Mouse (Mus musculus): Measurements from ENCODE around the gene Map3k5. TPM values are rescaled to one million over a fixed set of nuclear protein-coding genes. Genes with fewer than 3 reads are reported as not detected.

Gene Map3k5
- polyA plus RNA-seq, 1 experiment from 2014 or later: 0.82 TPM

DNA sequence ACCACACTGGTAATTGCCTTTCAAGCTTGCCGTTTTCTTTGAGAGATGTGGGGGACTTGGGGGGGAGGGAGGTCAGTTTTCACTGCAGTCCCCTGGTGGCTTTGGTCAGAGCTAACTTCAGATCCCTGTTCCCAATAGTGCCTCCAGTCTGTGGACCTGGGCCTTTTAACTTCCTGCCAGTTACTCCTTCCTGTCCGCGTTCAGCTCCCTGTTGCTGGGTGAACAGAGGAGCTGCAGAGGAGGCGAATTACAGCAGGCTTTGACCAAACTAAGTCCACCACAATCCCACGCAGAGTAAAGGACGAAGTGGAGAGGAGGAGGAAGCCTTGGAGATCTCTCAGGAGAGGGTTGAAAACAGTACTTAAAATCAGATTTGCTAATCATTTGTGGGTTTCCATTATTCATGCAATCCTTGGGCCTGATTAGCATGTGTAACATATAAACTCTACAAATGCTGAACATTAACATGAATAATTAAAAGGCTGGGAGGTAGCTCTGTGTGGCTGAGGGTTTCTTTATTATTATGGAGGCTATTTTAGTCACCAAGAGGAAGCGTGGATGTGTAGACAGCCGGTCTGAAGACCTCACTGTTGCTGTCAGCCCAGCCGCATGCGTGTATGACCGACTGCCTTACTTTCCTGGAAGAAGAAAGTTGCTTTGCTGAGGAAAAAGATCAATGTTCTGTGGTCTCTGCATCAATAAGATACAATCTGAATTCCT lies 247.6 kb downstream of the Map3k5 start:
- Histone ChIP-seq H3K27me3 (no peaks in the 10 kb centered on the region), H3K4me3 (no peak overlapping the region), H3K4me1 (peaks cover 3% of the 10 kb centered on the region), H3K27ac (replicated peaks) (no peak overlapping the region), H3K9me3 (no peaks in the 10 kb centered on the region), H3K36me3 (no peaks in the 10 kb centered on the region), H3K9ac (replicated peaks) (no peak overlapping the region), H3K4me2 (replicated peaks) (no peak overlapping the region)
- 58% methylated on average over 11 of the region's 11 CpGs for WGBS
- ATAC-seq (ENCODE audit: low FRiP score, low read depth): no peak

DNA sequence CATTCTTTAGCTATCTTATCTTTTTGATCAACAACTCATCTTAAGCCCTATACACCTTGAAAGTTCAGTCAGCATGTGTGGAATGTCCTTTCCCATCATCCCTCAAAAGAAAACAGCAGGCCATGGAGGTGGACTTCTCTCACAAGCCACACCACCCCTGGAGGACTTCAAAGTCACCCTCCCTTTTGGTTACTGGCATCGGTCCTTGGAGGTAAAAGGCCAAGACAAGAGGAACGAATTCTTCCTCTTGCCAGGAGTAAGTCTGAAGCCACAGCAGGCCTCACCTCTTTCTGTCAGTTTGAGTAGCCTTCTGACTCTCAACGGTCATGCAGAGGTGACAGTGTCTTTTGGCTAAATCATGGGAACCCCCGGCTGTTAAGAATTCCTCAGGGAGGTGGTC lies 250.1 kb downstream of the Map3k5 start:
- H3K27ac ChIP-seq (replicated peaks): no peak overlapping the region
- H3K9ac ChIP-seq (replicated peaks): no peak overlapping the region
- H3K9me3 ChIP-seq: no peaks in the 10 kb centered on the region
- no peaks in the 10 kb centered on the region for H3K27me3 ChIP-seq
- H3K4me3 ChIP-seq: no peak overlapping the region
- H3K36me3 ChIP-seq: no peaks in the 10 kb centered on the region
- peaks cover 3% of the 10 kb centered on the region for H3K4me1 ChIP-seq
- no peak overlapping the region for H3K4me2 ChIP-seq (replicated peaks)
- ATAC-seq (ENCODE audit: low FRiP score, low read depth): no peak
- WGBS: 85% methylated on average over 4 of the region's 4 CpGs

DNA sequence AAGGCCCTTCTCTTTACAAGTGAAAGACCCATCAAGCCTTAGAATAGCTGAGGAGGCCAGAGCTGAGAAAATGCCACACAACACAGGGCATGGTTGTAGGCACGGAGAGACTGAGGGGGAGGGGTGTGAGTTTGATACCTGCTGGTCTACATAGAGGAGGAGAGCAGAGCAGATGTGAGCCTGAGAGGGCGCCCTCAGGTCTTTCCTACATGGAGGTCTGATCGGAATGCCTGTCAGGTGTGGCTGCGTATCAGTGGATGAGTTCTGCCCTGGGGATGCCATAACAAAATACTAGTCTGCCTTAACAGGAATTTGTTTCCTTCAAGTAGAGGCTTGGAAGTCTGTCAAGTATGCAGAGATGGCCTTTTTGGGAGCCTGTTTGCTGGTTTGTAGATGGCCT lies 251.0 kb downstream of the Map3k5 start:
- no peak overlapping the region for H3K9ac ChIP-seq (replicated peaks)
- H3K36me3 ChIP-seq: no peaks in the 10 kb centered on the region
- peaks cover 3% of the 10 kb centered on the region for H3K4me1 ChIP-seq
- no peak overlapping the region for H3K27ac ChIP-seq (replicated peaks)
- H3K4me3 ChIP-seq: no peak overlapping the region
- WGBS: 84% methylated on average over 4 of the region's 4 CpGs
- H3K4me2 ChIP-seq (replicated peaks): no peak overlapping the region
- no peaks in the 10 kb centered on the region for H3K27me3 ChIP-seq
- no peaks in the 10 kb centered on the region for H3K9me3 ChIP-seq
- ATAC-seq (ENCODE audit: low FRiP score, low read depth): no peak

DNA sequence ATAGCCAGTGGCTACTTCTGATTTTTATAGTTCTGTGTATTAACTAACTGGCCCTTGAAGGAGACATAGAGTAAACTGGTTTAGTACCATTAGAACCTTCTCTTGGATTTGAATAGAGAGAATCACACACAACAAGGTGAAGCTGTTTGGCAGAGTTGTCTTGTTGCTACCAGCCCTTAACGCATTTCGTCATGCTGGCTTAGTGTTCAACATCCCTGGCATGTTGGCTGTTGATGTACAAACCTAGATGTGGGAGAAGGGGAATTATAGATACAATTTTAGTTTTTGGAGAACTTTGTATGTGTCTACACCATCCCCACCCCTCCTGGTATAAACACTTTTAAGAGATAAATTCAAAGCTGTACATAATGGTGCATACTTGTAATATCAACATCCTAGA lies 251.5 kb downstream of the Map3k5 start:
- Histone ChIP-seq H3K9me3 (no peaks in the 10 kb centered on the region), H3K4me1 (peaks cover 3% of the 10 kb centered on the region), H3K36me3 (no peaks in the 10 kb centered on the region), H3K4me3 (no peak overlapping the region), H3K27ac (replicated peaks) (no peak overlapping the region), H3K4me2 (replicated peaks) (no peak overlapping the region), H3K9ac (replicated peaks) (no peak overlapping the region), H3K27me3 (no peaks in the 10 kb centered on the region)
- 96% methylated on average over 2 of the region's 2 CpGs for WGBS
- no peak for ATAC-seq (ENCODE audit: low FRiP score, low read depth)

DNA sequence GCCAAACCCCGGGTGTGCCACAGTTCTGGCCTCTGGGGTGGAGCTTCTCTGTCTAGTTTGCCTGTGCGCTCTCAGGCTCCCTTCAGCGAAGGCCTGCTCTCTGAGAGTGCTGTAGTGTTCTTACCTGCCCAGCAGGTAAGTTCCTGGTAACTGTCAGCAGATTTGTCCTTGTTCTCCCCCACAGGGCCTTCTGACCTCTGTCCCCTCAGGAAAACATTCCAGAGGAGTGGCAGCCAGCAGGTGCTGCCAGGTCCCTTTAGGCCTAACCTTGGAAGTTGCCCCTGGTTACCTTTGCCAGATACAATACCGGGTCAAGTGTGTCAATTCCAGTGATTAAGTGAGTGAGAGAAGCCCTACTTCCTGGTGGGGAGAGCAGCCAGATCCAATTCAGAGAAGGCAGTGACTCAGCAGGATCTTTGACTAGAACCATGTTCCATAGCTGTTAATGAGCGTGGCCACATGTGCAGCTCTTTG lies 252.6 kb downstream of the Map3k5 start:
- no peak for ATAC-seq (ENCODE audit: low FRiP score, low read depth)
- H3K9ac ChIP-seq (replicated peaks): no peak overlapping the region
- WGBS: 82% methylated on average over 5 of the region's 5 CpGs

DNA sequence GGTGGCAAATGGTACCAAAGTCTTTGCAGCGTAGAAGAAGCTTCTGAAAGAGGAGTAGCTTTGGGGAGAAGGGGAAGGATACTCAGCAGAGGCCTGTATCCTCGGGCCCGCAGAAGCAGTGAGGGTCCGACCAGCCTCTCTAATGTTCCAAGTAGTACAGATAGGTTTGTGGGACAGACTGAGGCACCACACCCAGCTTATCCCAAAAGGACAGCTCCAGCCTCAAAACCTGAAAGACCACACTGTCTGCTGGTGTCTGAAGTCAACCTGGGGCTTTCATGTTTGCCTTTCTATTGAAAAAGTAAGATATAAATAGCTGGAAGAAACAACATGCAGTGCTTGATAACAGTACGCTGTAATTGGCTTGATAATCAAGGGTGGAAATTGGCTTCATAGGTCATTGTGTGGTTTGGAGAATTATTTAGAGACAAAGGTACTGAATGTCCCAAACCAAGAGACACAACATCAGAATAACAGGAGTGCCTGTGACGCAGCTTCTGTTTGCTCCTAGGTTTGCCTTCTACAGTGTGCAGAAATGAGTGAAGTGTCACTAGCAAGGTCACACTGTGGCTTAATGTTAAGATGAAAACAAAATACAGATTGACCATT lies 256.0 kb downstream of the Map3k5 start:
- H3K27ac ChIP-seq (replicated peaks): no peak overlapping the region
- WGBS: 87% methylated on average over 6 of the region's 6 CpGs
- no peaks in the 10 kb centered on the region for H3K36me3 ChIP-seq
- no peak overlapping the region for H3K4me3 ChIP-seq
- H3K4me2 ChIP-seq (replicated peaks): no peak overlapping the region
- no peak for ATAC-seq (ENCODE audit: low FRiP score, low read depth)
- no peak overlapping the region for H3K9ac ChIP-seq (replicated peaks)
- no peaks in the 10 kb centered on the region for H3K27me3 ChIP-seq
- 0 out of 2 replicates have a peak, but pooled peaks cover 3% of the 10 kb centered on the region for H3K4me1 ChIP-seq
- no peaks in the 10 kb centered on the region for H3K9me3 ChIP-seq

More for the DNA sequence above, 252.6 kb downstream of the Map3k5 start:
- Histone ChIP-seq H3K4me2 (replicated peaks) (no peak overlapping the region), H3K27ac (replicated peaks) (no peak overlapping the region), H3K36me3 (no peaks in the 10 kb centered on the region), H3K4me3 (no peak overlapping the region), H3K4me1 (peaks cover under 1% of the 10 kb centered on the region), H3K27me3 (no peaks in the 10 kb centered on the region), H3K9me3 (no peaks in the 10 kb centered on the region)

Other genes with a start within 250 kb of the Map3k5 start
- gene Il20ra, start 221.9 kb upstream of the Map3k5 start, polyA plus RNA-seq (2016; fragmentation: Nextera tagmentation; extraction: Ambion mirVana): 0.10 TPM in 1 of 2 replicates, not detected in the other
- gene Slc35d3, start 83.0 kb upstream of the Map3k5 start, polyA plus RNA-seq (2016; fragmentation: Nextera tagmentation; extraction: Ambion mirVana): 0.63 and 0.64 TPM in 2 replicates
- gene Pex7, start 26.8 kb upstream of the Map3k5 start, polyA plus RNA-seq (2016; fragmentation: Nextera tagmentation; extraction: Ambion mirVana): 26.8 and 29.8 TPM in 2 replicates
- gene Map7, start 214.0 kb downstream of the Map3k5 start, polyA plus RNA-seq (2016; fragmentation: Nextera tagmentation; extraction: Ambion mirVana): 4.5 and 5.5 TPM in 2 replicates